Mouse (Mus musculus) liver, embryonic 15.5 days (tissue): ENCODE measurements at regions not wholly inside any gene's neighbourhood (a gene's known extent, or its start where the extent isn't known, plus 50 kb on each side); places are given as distances from the start of the nearest gene placed in this dataset.
A peak's percentile ranks its signal among the peaks of the same experiment; 100 is the strongest.

Experiments
- ATAC-seq: fragments of 200-750 bp; cut with Nextera tagmentation; 2 replicates; pipeline ENCODE4 v1.8.0; 2017; ENCODE audit warnings: moderate number of reproducible peaks, mild to moderate bottlenecking, moderate library complexity; ENCODE audit not compliant: insufficient read depth
- H3K27ac ChIP-seq: fragments of 300-500 bp; sonication (generic); replicated peaks from 2 replicates; pipeline ENCODE4 v1.5.1; 2015; ENCODE audit warnings: mild to moderate bottlenecking, inconsistent platforms
- H3K27me3 ChIP-seq: fragments of 300-500 bp; sonication (generic); 2 replicates; pipeline ENCODE4 v1.6.1; 2015; ENCODE audit warnings: mild to moderate bottlenecking, inconsistent platforms
- H3K36me3 ChIP-seq: fragments of 300-500 bp; sonication (generic); replicated peaks from 2 replicates; pipeline ENCODE4 v1.6.1; 2015; ENCODE audit warnings: moderate library complexity, mild to moderate bottlenecking, inconsistent platforms
- H3K4me1 ChIP-seq: fragments of 300-500 bp; sonication (generic); replicated peaks from 2 replicates; pipeline ENCODE4 v1.6.1; 2015; ENCODE audit warnings: inconsistent platforms
- H3K4me2 ChIP-seq: fragments of 300-500 bp; sonication (generic); 2 replicates; pipeline ENCODE4 v1.6.1; 2015; ENCODE audit warnings: moderate library complexity, mild to moderate bottlenecking, inconsistent platforms
- H3K4me3 ChIP-seq: fragments of 300-500 bp; sonication (generic); replicated peaks from 2 replicates; pipeline ENCODE4 v1.5.1; 2015; ENCODE audit warnings: mild to moderate bottlenecking, inconsistent platforms
- H3K9ac ChIP-seq: fragments of 300-500 bp; sonication (generic); 2 replicates; pipeline ENCODE4 v1.6.1; 2015; ENCODE audit warnings: moderate library complexity, mild to moderate bottlenecking, inconsistent platforms
- H3K9me3 ChIP-seq: fragments of 300-500 bp; sonication (generic); replicated peaks from 2 replicates; pipeline ENCODE4 v1.6.1; 2016; ENCODE audit warnings: inconsistent platforms
- WGBS: fragments of 180-500 bp; shearing (Covaris S2); methylation state at CpG from one replicate; pipeline ENCODE4 v1.1.7; 2015; ENCODE audit warnings: mixed read lengths; ENCODE audit not compliant: insufficient replicate concordance; 5-methylcytosine and 5-hydroxymethylcytosine counted together

DNA sequence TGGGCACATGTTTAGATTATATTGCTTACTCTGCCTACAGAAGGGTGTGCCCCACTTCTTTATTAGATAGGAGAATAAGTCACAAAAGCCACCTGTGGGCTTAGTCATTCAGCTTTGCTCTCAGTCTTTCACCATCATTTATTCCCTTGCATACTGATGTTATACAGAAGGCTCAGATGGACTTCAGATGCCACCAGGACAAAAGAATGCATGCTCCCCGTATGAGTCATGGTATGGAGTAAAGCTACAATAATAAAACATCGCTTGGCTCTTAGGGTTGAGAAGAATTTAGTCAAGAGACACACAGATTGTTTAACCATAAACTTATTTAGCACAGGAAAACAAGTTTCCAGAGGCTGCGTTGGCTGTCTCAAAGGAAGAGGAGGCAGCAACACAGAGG lies 1473.5 kb downstream of the Slc22a22 start:
- no peak for ATAC-seq
- Histone ChIP-seq H3K36me3 (no peaks in the 10 kb centered on the region), H3K27me3 (no peaks in the 10 kb centered on the region), H3K27ac (no peak overlapping the region), H3K4me1 (no peaks in the 10 kb centered on the region), H3K9ac (no peak overlapping the region), H3K4me2 (no peak overlapping the region), H3K9me3 (no peaks in the 10 kb centered on the region), H3K4me3 (no peak overlapping the region)
- 51% methylated on average over 3 of the region's 3 CpGs for WGBS

DNA sequence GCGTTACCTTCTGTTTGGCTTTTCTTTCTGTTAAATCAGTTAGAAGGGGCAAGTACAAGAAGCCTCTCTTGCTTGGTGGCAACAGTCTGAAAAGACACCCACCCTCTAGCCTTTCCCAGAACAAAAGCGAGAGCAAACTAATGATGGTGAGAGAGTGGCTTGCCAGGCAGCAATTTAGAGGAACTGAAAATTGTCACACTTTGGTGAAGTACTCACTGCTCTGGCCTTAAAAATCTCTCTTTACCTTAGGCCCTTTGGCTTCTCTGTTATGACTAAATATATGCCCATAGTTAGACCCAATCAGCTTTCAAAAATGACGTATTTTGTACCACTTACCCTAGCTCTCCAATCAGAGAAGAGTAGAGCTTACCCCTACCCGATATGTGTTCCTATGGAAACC lies 1477.8 kb downstream of the Slc22a22 start:
- no peak overlapping the region for H3K4me3 ChIP-seq
- no peak for ATAC-seq
- WGBS, result 63% methylated on average over 4 of the region's 4 CpGs
- H3K27ac ChIP-seq, result no peak overlapping the region
- no peaks in the 10 kb centered on the region for H3K36me3 ChIP-seq
- H3K27me3 ChIP-seq, result no peaks in the 10 kb centered on the region
- no peaks in the 10 kb centered on the region for H3K4me1 ChIP-seq
- no peaks in the 10 kb centered on the region for H3K9me3 ChIP-seq
- H3K4me2 ChIP-seq, result no peak overlapping the region
- H3K9ac ChIP-seq, result no peak overlapping the region

DNA sequence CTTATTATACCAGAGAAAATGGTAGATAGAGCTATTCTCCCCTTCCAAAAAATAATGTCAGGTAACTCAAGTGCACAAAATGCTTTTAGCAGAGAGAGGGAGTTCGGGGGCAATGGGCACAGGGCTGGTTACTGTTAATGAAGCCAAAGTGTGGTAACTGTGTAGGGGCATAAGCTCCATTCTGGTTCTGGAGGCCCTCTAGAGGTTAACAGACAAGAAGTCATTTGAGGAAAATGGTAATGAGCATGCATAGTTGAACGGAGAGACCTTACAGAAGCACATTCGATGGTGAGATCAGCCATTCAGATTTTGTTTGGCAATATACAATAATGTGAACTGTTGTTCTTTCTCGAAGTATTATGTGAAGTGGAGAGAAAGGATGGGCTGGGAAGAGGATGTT lies 1479.4 kb downstream of the Slc22a22 start:
- H3K27ac ChIP-seq, result no peak overlapping the region
- H3K4me1 ChIP-seq, result no peaks in the 10 kb centered on the region
- no peak overlapping the region for H3K4me3 ChIP-seq
- no peaks in the 10 kb centered on the region for H3K36me3 ChIP-seq
- no peaks in the 10 kb centered on the region for H3K9me3 ChIP-seq
- no peak for ATAC-seq
- no peak overlapping the region for H3K9ac ChIP-seq
- WGBS, result 50% methylated on average over 4 of the region's 4 CpGs
- H3K4me2 ChIP-seq, result no peak overlapping the region
- H3K27me3 ChIP-seq, result no peaks in the 10 kb centered on the region

DNA sequence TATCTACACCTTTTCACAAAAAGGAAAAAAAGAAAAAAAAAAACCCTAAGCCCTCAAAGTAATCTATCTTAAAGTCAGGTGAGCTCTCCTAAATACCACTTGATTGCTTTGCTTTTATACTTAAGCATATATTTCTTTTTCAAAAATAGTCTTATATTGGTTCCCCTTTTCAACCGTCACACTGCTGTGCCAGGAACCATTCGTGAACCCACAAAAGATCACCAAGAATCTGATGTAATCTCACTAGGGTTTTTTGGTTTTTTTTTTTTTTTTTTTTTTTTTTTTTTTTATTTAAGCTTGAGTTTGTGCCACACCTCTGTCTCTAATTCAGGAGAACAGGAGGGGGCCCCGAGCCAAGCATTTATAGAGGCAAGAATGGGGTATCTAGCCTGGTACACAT lies 1482.7 kb downstream of the Slc22a22 start:
- ATAC-seq, result no peak
- Histone ChIP-seq H3K9ac (no peak overlapping the region), H3K4me2 (no peak overlapping the region), H3K9me3 (no peaks in the 10 kb centered on the region), H3K27ac (no peak overlapping the region), H3K36me3 (no peaks in the 10 kb centered on the region), H3K4me1 (no peaks in the 10 kb centered on the region), H3K4me3 (no peak overlapping the region), H3K27me3 (no peaks in the 10 kb centered on the region)
- WGBS, result 25% methylated on average over 3 of the region's 3 CpGs

DNA sequence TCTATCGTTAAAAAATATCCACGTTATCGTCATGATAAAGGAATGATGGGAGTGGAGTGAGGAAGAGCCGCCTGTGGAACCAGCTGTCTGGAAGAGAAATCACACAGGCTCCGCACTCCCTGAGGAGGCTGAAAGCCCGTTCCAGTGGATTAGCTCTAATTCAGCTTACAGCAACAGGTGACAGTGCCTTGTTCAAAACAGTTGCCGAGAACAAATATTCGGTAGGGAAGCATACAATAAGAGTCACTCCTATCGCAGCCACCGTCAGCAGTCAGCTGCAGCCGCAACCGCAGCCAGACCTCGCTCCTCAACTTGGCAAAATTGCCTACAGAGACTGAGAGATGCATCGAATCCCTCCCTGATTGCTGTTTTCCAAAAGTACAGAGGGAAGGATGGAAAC lies 1501.6 kb downstream of the Slc22a22 start:
- no peak overlapping the region for H3K4me2 ChIP-seq
- 67% methylated on average over 14 of the region's 14 CpGs for WGBS
- H3K4me3 ChIP-seq, result no peak overlapping the region
- no peak overlapping the region for H3K27ac ChIP-seq
- H3K36me3 ChIP-seq, result no peaks in the 10 kb centered on the region
- H3K9ac ChIP-seq, result no peak overlapping the region
- ATAC-seq, result no peak
- no peaks in the 10 kb centered on the region for H3K9me3 ChIP-seq
- no peaks in the 10 kb centered on the region for H3K4me1 ChIP-seq
- H3K27me3 ChIP-seq, result no peaks in the 10 kb centered on the region

DNA sequence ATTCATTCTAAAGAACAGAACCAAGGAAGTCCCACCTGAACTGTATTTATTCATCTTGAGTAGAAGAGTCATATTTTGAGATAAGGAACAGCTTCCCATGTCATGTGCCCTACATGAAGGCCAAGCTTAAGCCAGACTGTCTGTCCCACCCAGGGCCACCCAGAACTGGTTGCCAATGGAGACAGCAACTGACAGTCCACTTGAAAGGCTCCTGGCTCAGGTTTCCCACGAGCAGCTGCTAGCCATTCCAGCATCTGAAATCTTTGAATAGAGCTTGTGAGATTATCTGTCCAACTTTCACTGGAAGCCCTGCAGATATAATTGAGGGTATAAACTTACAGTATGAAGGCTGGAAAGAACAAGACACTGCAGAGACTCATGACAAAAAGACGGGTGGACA lies 1510.6 kb downstream of the Slc22a22 start:
- 36% methylated on average over 2 of the region's 2 CpGs for WGBS
- H3K4me3 ChIP-seq, result no peak overlapping the region
- no peak for ATAC-seq

DNA sequence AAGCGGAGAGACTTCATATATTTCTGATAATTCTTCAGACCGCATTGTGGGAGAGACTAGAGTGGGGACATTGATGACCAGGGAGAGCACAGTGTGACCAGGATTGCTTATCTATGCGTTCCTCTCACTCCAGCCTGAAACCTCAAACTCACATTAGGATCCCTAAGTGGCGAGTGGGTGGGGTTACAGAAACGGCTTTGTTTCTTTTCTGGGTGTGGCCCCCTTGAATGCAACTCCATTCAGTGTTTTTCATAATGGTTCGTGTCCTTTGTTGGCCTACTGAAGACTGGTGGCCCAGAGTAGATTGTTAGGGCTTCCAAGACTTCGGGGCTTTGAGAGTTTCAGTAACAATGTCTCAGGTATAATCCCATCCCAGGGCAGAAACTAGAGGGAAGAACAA lies 1512.1 kb downstream of the Slc22a22 start:
- no peak overlapping the region for H3K4me3 ChIP-seq
- H3K4me2 ChIP-seq, result no peak overlapping the region
- no peaks in the 10 kb centered on the region for H3K9me3 ChIP-seq
- H3K36me3 ChIP-seq, result no peaks in the 10 kb centered on the region
- no peaks in the 10 kb centered on the region for H3K4me1 ChIP-seq
- H3K9ac ChIP-seq, result no peak overlapping the region
- 32% methylated on average over 7 of the region's 7 CpGs for WGBS
- H3K27ac ChIP-seq, result no peak overlapping the region
- ATAC-seq, result no peak
- no peaks in the 10 kb centered on the region for H3K27me3 ChIP-seq

More for the DNA sequence above, 1510.6 kb downstream of the Slc22a22 start:
- Histone ChIP-seq H3K27me3 (no peaks in the 10 kb centered on the region), H3K9me3 (no peaks in the 10 kb centered on the region), H3K4me1 (no peaks in the 10 kb centered on the region), H3K27ac (no peak overlapping the region), H3K4me2 (no peak overlapping the region), H3K9ac (no peak overlapping the region), H3K36me3 (no peaks in the 10 kb centered on the region)

DNA sequence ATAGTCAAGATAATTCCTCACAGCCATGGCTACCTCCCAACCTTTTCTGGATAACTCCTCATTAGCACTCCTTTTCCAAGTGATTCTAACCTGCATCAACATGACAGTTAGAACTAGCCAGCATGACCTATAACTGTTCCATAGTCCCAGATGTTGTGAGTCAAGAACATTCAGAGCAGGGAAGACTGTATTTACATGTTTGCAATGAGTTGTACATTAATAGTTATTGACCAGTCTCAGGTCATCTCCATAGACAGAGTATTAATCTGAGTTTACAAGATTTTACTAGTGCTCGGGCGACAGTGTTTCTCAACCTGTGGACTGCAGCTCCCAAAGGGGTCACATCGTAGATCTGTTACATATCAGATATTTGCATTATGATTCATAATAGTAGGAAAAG lies 1515.3 kb downstream of the Slc22a22 start:
- 65% methylated on average over 3 of the region's 3 CpGs for WGBS
- Histone ChIP-seq H3K4me2 (no peak overlapping the region), H3K4me1 (no peaks in the 10 kb centered on the region), H3K27me3 (no peaks in the 10 kb centered on the region), H3K27ac (no peak overlapping the region), H3K36me3 (no peaks in the 10 kb centered on the region), H3K4me3 (no peak overlapping the region), H3K9me3 (no peaks in the 10 kb centered on the region), H3K9ac (no peak overlapping the region)
- ATAC-seq, result peak; percentile 64
